Mouse (Mus musculus): ENCODE measurements around the gene Gypa. TPM values are rescaled to one million over a fixed set of nuclear protein-coding genes. Genes with fewer than 3 reads are reported as not detected.

Gene Gypa
- polyA plus RNA-seq, 1 experiment = 59.0 TPM

DNA sequence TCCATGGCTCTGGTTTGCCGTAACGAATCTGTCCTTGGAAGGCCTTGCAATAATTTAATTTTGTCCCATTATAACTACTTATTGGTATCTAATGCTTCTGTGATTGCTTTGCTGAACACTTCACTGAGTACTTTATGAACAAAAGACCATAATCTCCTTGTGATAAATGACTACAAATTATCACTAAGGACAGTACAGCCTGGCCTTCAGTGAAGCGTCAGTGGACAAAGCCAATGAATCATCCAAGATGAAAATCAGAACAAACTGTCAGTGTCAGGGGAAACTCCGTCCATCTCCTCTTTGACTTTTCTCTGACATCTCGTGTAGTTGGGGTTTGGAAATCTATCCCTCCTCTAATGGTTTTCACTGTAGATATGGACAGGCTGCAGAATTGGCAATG is 15.4 kb upstream of the Gypa start:
- 89% methylated on average over 5 of the region's 5 CpGs for WGBS
- TF ChIP-seq CTCF (IDR thresholded peaks at IDR 0.05; ENCODE audit: extremely low read depth, insufficient read depth, insufficient read length, insufficient replicate concordance) (no peak), POLR2A (IDR thresholded peaks at IDR 0.05; ENCODE audit: low read depth, low read length) (no peak)
- no peak overlapping the region for H3K27ac ChIP-seq (ENCODE audit: insufficient read depth, low read length)
- H3K36me3 ChIP-seq (ENCODE audit: control insufficient read depth, insufficient read depth, low read length) = no peaks in the 10 kb centered on the region
- no peak for DNase-seq (ENCODE audit: low read depth in 1 of 2, low spot score in 2 of 2)
- H3K4me3 ChIP-seq (ENCODE audit: extremely low read depth, insufficient read depth, insufficient read length) = no peak overlapping the region
- no peaks in the 10 kb centered on the region; the same call in 1 of the 2 replicates for H3K4me1 ChIP-seq (ENCODE audit: control insufficient read depth, insufficient read depth, insufficient read length)
- H3K27me3 ChIP-seq (ENCODE audit: control insufficient read depth, insufficient read depth, low read length) = no peaks in the 10 kb centered on the region

DNA sequence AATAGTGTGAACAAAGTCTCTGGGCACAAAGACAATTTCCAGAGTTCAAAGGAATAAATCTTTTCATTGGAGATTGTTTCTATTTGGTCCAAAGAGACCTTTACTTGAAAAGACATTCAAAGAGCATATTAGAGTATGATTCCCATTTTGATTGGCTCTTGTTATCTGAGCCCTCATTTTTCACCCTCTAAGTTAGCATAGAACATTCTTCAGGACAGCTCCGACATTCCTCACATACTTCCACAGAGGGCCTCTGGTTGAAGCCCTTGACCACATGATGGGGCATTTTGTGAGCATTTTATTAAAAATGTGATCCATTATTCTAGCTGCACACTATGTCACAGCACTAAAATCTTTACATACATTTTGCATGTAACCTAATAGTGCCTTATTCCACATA is 14.5 kb upstream of the Gypa start:
- no peak for DNase-seq (ENCODE audit: low read depth in 1 of 2, low spot score in 2 of 2)
- 80% methylated on average over 1 of the region's 1 CpGs for WGBS

DNA sequence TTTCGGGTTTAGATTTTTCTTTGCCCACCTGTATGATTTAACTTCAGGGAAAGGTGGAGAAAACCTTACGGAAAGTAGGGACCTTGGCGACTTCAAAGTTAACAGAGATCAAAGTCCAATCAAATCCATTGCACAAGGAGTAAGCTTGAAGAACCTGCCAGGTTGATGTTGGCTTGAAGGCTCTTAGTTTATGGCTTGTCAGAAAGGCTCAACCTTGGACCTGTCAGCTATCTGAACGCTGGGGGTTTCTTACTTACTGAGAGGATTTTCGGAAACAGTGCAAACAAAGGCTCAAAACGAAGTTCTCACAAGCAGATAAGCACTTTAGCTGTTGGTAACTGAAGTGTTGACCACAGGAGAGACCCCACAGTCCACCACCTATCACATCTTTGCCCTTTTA is 11.4 kb upstream of the Gypa start:
- no peaks in the 10 kb centered on the region for H3K36me3 ChIP-seq (ENCODE audit: control insufficient read depth, insufficient read depth, low read length)
- H3K27me3 ChIP-seq (ENCODE audit: control insufficient read depth, insufficient read depth, low read length) = no peaks in the 10 kb centered on the region
- no peak overlapping the region for H3K4me3 ChIP-seq (ENCODE audit: extremely low read depth, insufficient read depth, insufficient read length)
- WGBS = 82% methylated on average over 6 of the region's 6 CpGs
- no peak overlapping the region for H3K27ac ChIP-seq (ENCODE audit: insufficient read depth, low read length)
- no peak for TF ChIP-seq POLR2A (IDR thresholded peaks at IDR 0.05; ENCODE audit: low read depth, low read length)
- no peak for DNase-seq (ENCODE audit: low read depth in 1 of 2, low spot score in 2 of 2)
- H3K4me1 ChIP-seq (ENCODE audit: control insufficient read depth, insufficient read depth, insufficient read length) = no peaks in the 10 kb centered on the region

More for the DNA sequence above, 14.5 kb upstream of the Gypa start:
- H3K27me3 ChIP-seq (ENCODE audit: control insufficient read depth, insufficient read depth, low read length) = no peaks in the 10 kb centered on the region
- no peak overlapping the region for H3K27ac ChIP-seq (ENCODE audit: insufficient read depth, low read length)
- H3K36me3 ChIP-seq (ENCODE audit: control insufficient read depth, insufficient read depth, low read length) = no peaks in the 10 kb centered on the region
- H3K4me3 ChIP-seq (ENCODE audit: extremely low read depth, insufficient read depth, insufficient read length) = no peak overlapping the region
- TF ChIP-seq CTCF (IDR thresholded peaks at IDR 0.05; ENCODE audit: extremely low read depth, insufficient read depth, insufficient read length, insufficient replicate concordance) (no peak), POLR2A (IDR thresholded peaks at IDR 0.05; ENCODE audit: low read depth, low read length) (no peak)
- H3K4me1 ChIP-seq (ENCODE audit: control insufficient read depth, insufficient read depth, insufficient read length) = no peaks in the 10 kb centered on the region; the same call in 1 of the 2 replicates

DNA sequence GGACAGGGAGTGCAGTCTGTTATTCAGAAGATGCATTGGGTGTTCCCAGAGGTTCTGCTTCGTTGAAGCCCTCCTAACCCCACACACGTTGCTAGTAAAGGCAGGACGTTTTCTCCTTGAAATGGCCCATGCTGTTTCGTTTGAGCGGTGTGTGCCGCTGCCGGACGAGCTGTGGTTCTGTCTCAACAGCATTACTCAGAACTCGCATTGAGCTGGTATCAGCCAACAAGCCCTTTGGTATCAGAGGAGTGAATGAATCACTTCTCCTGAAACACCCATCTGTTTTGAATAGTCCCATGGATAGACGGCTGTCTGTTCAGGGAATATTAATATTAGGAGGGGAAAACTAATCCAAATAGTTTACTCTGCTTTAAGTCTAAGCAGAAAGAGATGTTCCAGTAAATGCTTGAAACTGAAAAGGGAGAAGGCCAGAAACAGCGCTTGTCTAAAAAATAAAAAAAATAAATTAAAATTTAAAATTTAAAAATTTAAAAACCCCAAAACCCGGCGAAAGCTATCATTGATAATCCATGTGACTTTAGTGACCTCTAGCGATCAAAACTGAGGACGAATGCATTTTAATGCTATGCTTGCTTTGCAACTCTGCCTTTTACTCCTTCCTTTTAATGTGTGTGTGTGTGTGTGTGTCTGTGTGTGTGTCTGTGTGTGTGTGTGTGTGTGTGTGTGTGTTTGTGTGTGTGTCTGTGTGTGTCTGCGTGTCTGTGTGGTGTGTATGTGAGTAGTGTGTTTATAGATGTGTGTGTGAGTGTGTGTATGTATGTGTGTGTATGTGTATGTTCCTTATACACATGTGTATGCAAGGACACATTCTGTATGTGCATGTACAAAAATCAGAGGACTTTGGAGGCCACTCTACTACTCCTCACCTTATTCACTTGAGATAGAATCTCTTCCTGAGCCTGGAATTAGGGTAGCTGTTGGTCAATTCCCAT is 10.5 kb upstream of the Gypa start:
- Histone ChIP-seq H3K27ac (ENCODE audit: insufficient read depth, low read length) (no peak overlapping the region), H3K27me3 (ENCODE audit: control insufficient read depth, insufficient read depth, low read length) (no peaks in the 10 kb centered on the region), H3K36me3 (ENCODE audit: control insufficient read depth, insufficient read depth, low read length) (no peaks in the 10 kb centered on the region), H3K4me1 (ENCODE audit: control insufficient read depth, insufficient read depth, insufficient read length) (no peaks in the 10 kb centered on the region), H3K4me3 (ENCODE audit: extremely low read depth, insufficient read depth, insufficient read length) (no peak overlapping the region)
- WGBS = 41% methylated on average over 16 of the region's 16 CpGs
- TF ChIP-seq POLR2A (IDR thresholded peaks at IDR 0.05; ENCODE audit: low read depth, low read length) = no peak
- DNase-seq (ENCODE audit: low read depth in 1 of 2, low spot score in 2 of 2) = no peak

DNA sequence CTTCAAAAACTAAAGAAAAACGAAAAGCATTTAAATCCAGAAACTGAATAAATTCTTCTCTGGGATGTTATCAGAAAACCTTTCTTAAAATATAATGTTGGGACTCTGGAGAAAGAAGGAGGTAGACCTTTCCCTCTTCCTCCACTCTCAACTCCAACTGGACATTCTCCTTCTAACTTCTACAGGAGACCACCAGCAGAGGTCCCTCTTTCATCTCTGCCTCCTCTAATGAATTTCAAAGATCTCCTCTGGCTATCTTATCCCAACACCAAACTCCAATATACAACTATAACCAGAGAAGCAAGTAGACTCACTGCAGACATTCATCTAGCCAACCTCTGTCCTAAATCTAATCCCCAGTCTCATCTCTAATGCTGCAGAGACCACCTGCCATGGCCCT is 2.0 kb upstream of the Gypa start:
- TF ChIP-seq POLR2A (IDR thresholded peaks at IDR 0.05; ENCODE audit: low read depth, low read length) = no peak
- TF ChIP-seq CTCF (IDR thresholded peaks at IDR 0.05; ENCODE audit: extremely low read depth, insufficient read depth, insufficient read length, insufficient replicate concordance) = no peak
- WGBS = 81% methylated on average over 1 of the region's 1 CpGs

DNA sequence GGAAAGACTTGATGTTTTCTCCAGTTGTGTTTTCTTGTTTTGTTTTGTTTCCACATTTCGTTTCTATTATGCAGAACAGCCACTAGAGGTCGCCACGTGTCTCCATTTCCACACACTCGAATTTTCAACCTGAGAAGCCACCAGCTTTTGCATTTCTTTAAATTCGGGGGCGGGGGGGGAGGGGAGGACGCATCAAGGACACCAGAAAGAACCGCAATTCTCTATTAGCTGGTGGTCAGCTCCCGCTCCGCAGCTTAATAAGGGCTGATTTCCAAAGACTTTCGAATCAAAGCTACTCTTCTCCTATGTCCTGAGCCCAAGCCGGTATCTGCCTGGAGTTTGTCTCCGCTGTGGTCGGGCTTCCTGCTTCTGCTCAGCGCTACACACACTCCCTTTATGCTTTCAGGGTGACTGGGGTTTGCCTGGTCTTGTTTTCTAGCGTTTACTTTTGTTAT is 567 bp upstream of the Gypa start:
- Histone ChIP-seq H3K27ac (ENCODE audit: insufficient read depth, low read length) (no peak overlapping the region), H3K4me3 (ENCODE audit: extremely low read depth, insufficient read depth, insufficient read length) (peak overlapping the region; percentile 50; the same call in 1 of the 2 replicates)
- DNase-seq (ENCODE audit: low read depth in 1 of 2, low spot score in 2 of 2) = peak; percentile 29 to 45

More for the DNA sequence above, 2.0 kb upstream of the Gypa start:
- Histone ChIP-seq H3K4me1 (ENCODE audit: control insufficient read depth, insufficient read depth, insufficient read length) (no peaks in the 10 kb centered on the region), H3K27ac (ENCODE audit: insufficient read depth, low read length) (no peak overlapping the region), H3K27me3 (ENCODE audit: control insufficient read depth, insufficient read depth, low read length) (no peaks in the 10 kb centered on the region), H3K36me3 (ENCODE audit: control insufficient read depth, insufficient read depth, low read length) (no peaks in the 10 kb centered on the region), H3K4me3 (ENCODE audit: extremely low read depth, insufficient read depth, insufficient read length) (no peak overlapping the region)
- no peak for DNase-seq (ENCODE audit: low read depth in 1 of 2, low spot score in 2 of 2)

DNA sequence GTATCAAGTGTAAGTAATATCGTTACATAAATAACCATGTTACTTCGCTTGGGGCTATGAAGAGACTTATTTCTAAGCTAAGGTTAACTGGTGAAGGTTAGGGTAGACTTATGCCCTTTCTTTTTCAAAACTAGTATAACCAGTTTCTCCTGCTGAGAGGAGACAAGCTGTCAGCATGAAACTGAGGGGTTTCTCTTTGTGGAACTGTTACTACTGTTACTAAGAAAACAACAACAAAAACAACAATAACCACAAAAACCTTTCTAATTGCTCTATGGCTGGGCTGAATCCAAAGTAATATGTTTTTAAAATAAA is 722 bp downstream of the Gypa start:
- no peak overlapping the region for H3K4me3 ChIP-seq (ENCODE audit: extremely low read depth, insufficient read depth, insufficient read length)
- H3K4me1 ChIP-seq (ENCODE audit: control insufficient read depth, insufficient read depth, insufficient read length) = no peaks in the 10 kb centered on the region
- DNase-seq (ENCODE audit: low read depth in 1 of 2, low spot score in 2 of 2) = no peak
- H3K36me3 ChIP-seq (ENCODE audit: control insufficient read depth, insufficient read depth, low read length) = no peaks in the 10 kb centered on the region
- no peaks in the 10 kb centered on the region for H3K27me3 ChIP-seq (ENCODE audit: control insufficient read depth, insufficient read depth, low read length)
- TF ChIP-seq CTCF (IDR thresholded peaks at IDR 0.05; ENCODE audit: extremely low read depth, insufficient read depth, insufficient read length, insufficient replicate concordance) = no peak
- TF ChIP-seq POLR2A (IDR thresholded peaks at IDR 0.05; ENCODE audit: low read depth, low read length) = no peak
- H3K27ac ChIP-seq (ENCODE audit: insufficient read depth, low read length) = no peak overlapping the region
- WGBS = 84% methylated on average over 2 of the region's 2 CpGs

More for the DNA sequence above, 567 bp upstream of the Gypa start:
- H3K36me3 ChIP-seq (ENCODE audit: control insufficient read depth, insufficient read depth, low read length) = no peaks in the 10 kb centered on the region
- under 1% methylated on average over 16 of the region's 16 CpGs for WGBS
- no peaks in the 10 kb centered on the region for H3K27me3 ChIP-seq (ENCODE audit: control insufficient read depth, insufficient read depth, low read length)
- H3K4me1 ChIP-seq (ENCODE audit: control insufficient read depth, insufficient read depth, insufficient read length) = no peaks in the 10 kb centered on the region
- no peak for TF ChIP-seq POLR2A (IDR thresholded peaks at IDR 0.05; ENCODE audit: low read depth, low read length)
- peak; percentile 35; the same call in 1 of the 2 replicates for TF ChIP-seq CTCF (IDR thresholded peaks at IDR 0.05; ENCODE audit: extremely low read depth, insufficient read depth, insufficient read length, insufficient replicate concordance)

Measured in spleen, adult 2 months (tissue).